26 mouse cellular contexts compared by ENCODE assay signal in genomic region chr7:101053136-101053535, GRCm38 (mm10). TPM values are rescaled to one million over a fixed set of nuclear protein-coding genes. Genes with fewer than 3 reads are reported as not detected.
A peak's percentile ranks its signal among the peaks of the same experiment; 100 is the strongest.
DNase-seq lines count a peak whose midpoint lies in the region; TF ChIP-seq lines count a peak whose summit lies in the region.
"Had no signal": no experiment of that assay in that cellular context is flagged by ENCODE, and none has a peak within 500 bp of the region (broad histone marks: within the 10 kb centered on the region; RNA-seq: fewer than 3 reads in every experiment).

No protein-coding gene starts in this region.

- peaks cover 12% of the 10 kb centered on the region for H3K4me1 ChIP-seq in testis, adult 2 months (ENCODE audit: control insufficient read depth, insufficient read depth, low read length)
- H3K4me1 ChIP-seq: forebrain, embryonic 15.5 days had no signal

- H3K27ac ChIP-seq in testis, adult 2 months (ENCODE audit: control insufficient read depth, insufficient read depth, low read depth, low read length), result peak overlapping the region; percentile 39; the same call in 1 of the 2 replicates
- H3K27ac ChIP-seq: embryonic facial prominence, embryonic 15.5 days; forebrain, embryonic 12.5 days; forebrain, embryonic 15.5 days; heart, adult 2 months; heart, embryonic 10.5 days; heart, embryonic 13.5 days; hindbrain, embryonic 14.5 days; hindbrain, postnatal 0 days had no signal

- H3K4me3 ChIP-seq in testis, adult 2 months (ENCODE audit: control insufficient read depth, low read depth, low read length), result no peak overlapping the region
- H3K4me3 ChIP-seq: embryonic facial prominence, embryonic 15.5 days; erythroblast, embryonic 14.5 days; forebrain, embryonic 12.5 days; forebrain, embryonic 15.5 days; heart, adult 2 months; heart, embryonic 10.5 days; heart, embryonic 13.5 days had no signal

- no peaks in the 10 kb centered on the region for H3K36me3 ChIP-seq in testis, adult 2 months (ENCODE audit: control insufficient read depth, insufficient read depth, low read length)
- H3K36me3 ChIP-seq: embryonic facial prominence, embryonic 15.5 days; forebrain, embryonic 12.5 days; forebrain, embryonic 15.5 days; heart, embryonic 10.5 days; heart, embryonic 13.5 days had no signal

- DNase-seq in adrenal gland, postnatal 10 days, result peak; percentile 37
- DNase-seq in adrenal gland, postnatal 25 days, result no peak
- no peak for DNase-seq in testis, postnatal 10 days (ENCODE audit: low spot score)
- DNase-seq in brain, adult 2 months (ENCODE audit: low read depth, low spot score), result peak; percentile 45
- DNase-seq in kidney, adult 18-20 months, result no peak
- DNase-seq: cerebellum, adult 18-20 months; cerebellum, adult 9-10 months; cerebellum, postnatal 36 days; embryo, embryonic 11 days; gastrocnemius, postnatal 10 days; gastrocnemius, postnatal 36 days; heart, adult 2 months; heart, postnatal 14 days; heart, postnatal 4 days; kidney, adult 2 months had no signal

- TF ChIP-seq CTCF in testis, adult 2 months (IDR thresholded peaks at IDR 0.05; ENCODE audit: control insufficient read depth, insufficient read depth, insufficient replicate concordance, low read depth, low read length), result no peak

- TF ChIP-seq POLR2A in testis, adult 2 months (IDR thresholded peaks at IDR 0.05; ENCODE audit: control insufficient read depth, low read depth, low read length), result no peak

- H3K27me3 ChIP-seq in testis, adult 2 months (ENCODE audit: control insufficient read depth, insufficient read depth, low read length), result no peaks in the 10 kb centered on the region
- H3K27me3 ChIP-seq: embryonic facial prominence, embryonic 15.5 days; forebrain, embryonic 12.5 days; forebrain, embryonic 15.5 days; heart, embryonic 13.5 days had no signal

RNA-seq across cellular contexts. Expression of gene Fchsd2, which starts 39.5 kb away (rescaled TPM):
- 10 to 100 TPM; 22.1 to 30.2 TPM for total RNA-seq in adrenal gland, postnatal 10 days (2021)
- total RNA-seq in adrenal gland, postnatal 25 days (2021), result 24.1 and 31.9 TPM in 2 replicates
- 4.2 and 5.8 TPM in 2 replicates for polyA plus RNA-seq in testis, adult 2 months (2012; rRNA removed)

RNA-seq across cellular contexts. Expression of gene P2ry2, which starts 40.5 kb away (rescaled TPM):
- total RNA-seq in adrenal gland, postnatal 10 days (2021), result 1 to 10 TPM; 5.5 to 7.2 TPM
- total RNA-seq in adrenal gland, postnatal 25 days (2021), result 1.2 and 2.3 TPM in 2 replicates
- 2.3 and 3.5 TPM in 2 replicates for polyA plus RNA-seq in testis, adult 2 months (2012; rRNA removed)
- polyA plus RNA-seq: CD4-positive, CD25-positive, alpha-beta regulatory T cell, adult 4 months; inflammation-experienced regulatory T-cells, adult 6 months had no signal

Comparison
In these comparisons a context has a peak if more than half of its experiments do, and no peak if none do; other contexts are left out.
1. DNase-seq: peak in adrenal gland, postnatal 10 days (single experiment) and brain, adult 2 months (single experiment); none in adrenal gland, postnatal 25 days (single experiment), testis, postnatal 10 days (single experiment) and kidney, adult 18-20 months (single experiment).